Mouse (Mus musculus): ENCODE measurements around the gene Rbbp8nl. TPM values are rescaled to one million over a fixed set of nuclear protein-coding genes. Genes with fewer than 3 reads are reported as not detected.

Gene Rbbp8nl
- polyA plus RNA-seq, 1 experiment from 2014 or later: not detected

GRCm38 (mm10) chr2:180273394-180274244 lies 16.1 kb downstream of the Rbbp8nl start, which contains the start of gene Cables2:
Gene Cables2, minus strand, starts transcription at chr2:180273496.
- H3K4me3 ChIP-seq (replicated peaks; ENCODE audit: low read length): peak within 1 kb of the TSS; percentile 87
- H3K27ac ChIP-seq (ENCODE audit: low read length): peak within 1 kb of the TSS; percentile 52; the same call in 1 of the 2 replicates
- 7% methylated on average over 66 of the region's 68 CpGs for WGBS
- peak within 1 kb of the TSS; percentile 87 for H3K9ac ChIP-seq (replicated peaks; ENCODE audit: low read depth, low read length)
- H3K9me3 ChIP-seq (ENCODE audit: control insufficient read depth, low read length): no peaks in the 10 kb centered on the region
- H3K4me2 ChIP-seq (ENCODE audit: low read length): peak within 1 kb of the TSS; percentile 84
- ATAC-seq: peak; percentile 97
- H3K27me3 ChIP-seq (replicated peaks; ENCODE audit: control insufficient read depth, insufficient read depth, low read length): peaks cover 3% of the 10 kb centered on the region; the same call in 1 of the 2 replicates
- H3K4me1 ChIP-seq (replicated peaks; ENCODE audit: control insufficient read depth, insufficient read depth, low read length): peaks cover 28% of the 10 kb centered on the region
- H3K36me3 ChIP-seq (ENCODE audit: control insufficient read depth, insufficient read depth): no peaks in the 10 kb centered on the region

GRCm38 (mm10) chr2:180272884-180273321 lies 16.8 kb downstream of the Rbbp8nl start:
- WGBS: under 1% methylated on average over 28 of the region's 37 CpGs
- H3K27me3 ChIP-seq (replicated peaks; ENCODE audit: control insufficient read depth, insufficient read depth, low read length): peaks cover 3% of the 10 kb centered on the region; the same call in 1 of the 2 replicates
- H3K9me3 ChIP-seq (ENCODE audit: control insufficient read depth, low read length): no peaks in the 10 kb centered on the region
- H3K4me3 ChIP-seq (replicated peaks; ENCODE audit: low read length): peak overlapping the region; percentile 87
- H3K4me2 ChIP-seq (ENCODE audit: low read length): peak overlapping the region; percentile 84
- no peaks in the 10 kb centered on the region for H3K36me3 ChIP-seq (ENCODE audit: control insufficient read depth, insufficient read depth)
- H3K27ac ChIP-seq (ENCODE audit: low read length): peak overlapping the region; percentile 52; the same call in 1 of the 2 replicates
- ATAC-seq: peak; percentile 30
- peaks cover 28% of the 10 kb centered on the region for H3K4me1 ChIP-seq (replicated peaks; ENCODE audit: control insufficient read depth, insufficient read depth, low read length)
- H3K9ac ChIP-seq (replicated peaks; ENCODE audit: low read depth, low read length): peak overlapping the region; percentile 87

GRCm38 (mm10) chr2:180271804-180272395 lies 17.8 kb downstream of the Rbbp8nl start:
- Histone ChIP-seq H3K9ac (replicated peaks; ENCODE audit: low read depth, low read length) (peak overlapping the region; percentile 87; the same call in 1 of the 2 replicates), H3K27ac (ENCODE audit: low read length) (no peak overlapping the region), H3K9me3 (ENCODE audit: control insufficient read depth, low read length) (no peaks in the 10 kb centered on the region), H3K4me2 (ENCODE audit: low read length) (peak overlapping the region; percentile 84), H3K36me3 (ENCODE audit: control insufficient read depth, insufficient read depth) (no peaks in the 10 kb centered on the region), H3K27me3 (replicated peaks; ENCODE audit: control insufficient read depth, insufficient read depth, low read length) (peaks cover 3% of the 10 kb centered on the region; the same call in 1 of the 2 replicates), H3K4me1 (replicated peaks; ENCODE audit: control insufficient read depth, insufficient read depth, low read length) (peaks cover 28% of the 10 kb centered on the region), H3K4me3 (replicated peaks; ENCODE audit: low read length) (peak overlapping the region; percentile 87)
- ATAC-seq: no peak
- WGBS: 57% methylated on average over 5 of the region's 5 CpGs

GRCm38 (mm10) chr2:180270537-180271255 lies 19.0 kb downstream of the Rbbp8nl start:
- WGBS: 89% methylated on average over 7 of the region's 7 CpGs
- Histone ChIP-seq H3K9ac (replicated peaks; ENCODE audit: low read depth, low read length) (no peak overlapping the region), H3K36me3 (ENCODE audit: control insufficient read depth, insufficient read depth) (no peaks in the 10 kb centered on the region), H3K9me3 (ENCODE audit: control insufficient read depth, low read length) (no peaks in the 10 kb centered on the region), H3K27me3 (replicated peaks; ENCODE audit: control insufficient read depth, insufficient read depth, low read length) (peaks cover 3% of the 10 kb centered on the region; the same call in 1 of the 2 replicates), H3K4me2 (ENCODE audit: low read length) (no peak overlapping the region), H3K4me3 (replicated peaks; ENCODE audit: low read length) (no peak overlapping the region), H3K27ac (ENCODE audit: low read length) (no peak overlapping the region), H3K4me1 (replicated peaks; ENCODE audit: control insufficient read depth, insufficient read depth, low read length) (peaks cover 28% of the 10 kb centered on the region)
- no peak for ATAC-seq

- no peaks in the 10 kb centered on the region for H3K36me3 ChIP-seq (ENCODE audit: control insufficient read depth, insufficient read depth)
- no peaks in the 10 kb centered on the region for H3K27me3 ChIP-seq (replicated peaks; ENCODE audit: control insufficient read depth, insufficient read depth, low read length)
- H3K4me2 ChIP-seq (ENCODE audit: low read length): no peak overlapping the region
- 95% methylated on average over 10 of the region's 10 CpGs for WGBS
- H3K9me3 ChIP-seq (ENCODE audit: control insufficient read depth, low read length): no peaks in the 10 kb centered on the region
- ATAC-seq: no peak
- H3K27ac ChIP-seq (ENCODE audit: low read length): no peak overlapping the region
- peaks cover 28% of the 10 kb centered on the region for H3K4me1 ChIP-seq (replicated peaks; ENCODE audit: control insufficient read depth, insufficient read depth, low read length)
- H3K4me3 ChIP-seq (replicated peaks; ENCODE audit: low read length): no peak overlapping the region
- no peak overlapping the region for H3K9ac ChIP-seq (replicated peaks; ENCODE audit: low read depth, low read length)
Measured at GRCm38 (mm10) chr2:180269329-180269728, 20.4 kb downstream of the Rbbp8nl start.

GRCm38 (mm10) chr2:180267955-180268354 lies 21.7 kb downstream of the Rbbp8nl start:
- Histone ChIP-seq H3K27me3 (replicated peaks; ENCODE audit: control insufficient read depth, insufficient read depth, low read length) (no peaks in the 10 kb centered on the region), H3K4me3 (replicated peaks; ENCODE audit: low read length) (no peak overlapping the region), H3K36me3 (ENCODE audit: control insufficient read depth, insufficient read depth) (peaks cover 3% of the 10 kb centered on the region; the same call in 1 of the 2 replicates), H3K4me1 (replicated peaks; ENCODE audit: control insufficient read depth, insufficient read depth, low read length) (peaks cover 23% of the 10 kb centered on the region), H3K9me3 (ENCODE audit: control insufficient read depth, low read length) (no peaks in the 10 kb centered on the region), H3K4me2 (ENCODE audit: low read length) (no peak overlapping the region), H3K27ac (ENCODE audit: low read length) (no peak overlapping the region), H3K9ac (replicated peaks; ENCODE audit: low read depth, low read length) (no peak overlapping the region)
- no peak for ATAC-seq
- 66% methylated on average over 2 of the region's 2 CpGs for WGBS

GRCm38 (mm10) chr2:180262891-180263290 lies 26.8 kb downstream of the Rbbp8nl start:
- H3K27ac ChIP-seq (ENCODE audit: low read length): no peak overlapping the region
- H3K9ac ChIP-seq (replicated peaks; ENCODE audit: low read depth, low read length): no peak overlapping the region
- H3K9me3 ChIP-seq (ENCODE audit: control insufficient read depth, low read length): no peaks in the 10 kb centered on the region
- no peak for ATAC-seq
- H3K36me3 ChIP-seq (ENCODE audit: control insufficient read depth, insufficient read depth): peaks cover 15% of the 10 kb centered on the region
- no peaks in the 10 kb centered on the region for H3K27me3 ChIP-seq (replicated peaks; ENCODE audit: control insufficient read depth, insufficient read depth, low read length)
- H3K4me3 ChIP-seq (replicated peaks; ENCODE audit: low read length): no peak overlapping the region
- no peak overlapping the region for H3K4me2 ChIP-seq (ENCODE audit: low read length)
- 90% methylated on average over 10 of the region's 10 CpGs for WGBS
- H3K4me1 ChIP-seq (replicated peaks; ENCODE audit: control insufficient read depth, insufficient read depth, low read length): peaks cover 7% of the 10 kb centered on the region

GRCm38 (mm10) chr2:180262441-180262840 lies 27.2 kb downstream of the Rbbp8nl start:
- H3K27me3 ChIP-seq (replicated peaks; ENCODE audit: control insufficient read depth, insufficient read depth, low read length): no peaks in the 10 kb centered on the region
- no peak for ATAC-seq
- WGBS: 85% methylated on average over 3 of the region's 3 CpGs
- no peak overlapping the region for H3K4me3 ChIP-seq (replicated peaks; ENCODE audit: low read length)
- no peak overlapping the region for H3K4me2 ChIP-seq (ENCODE audit: low read length)
- H3K4me1 ChIP-seq (replicated peaks; ENCODE audit: control insufficient read depth, insufficient read depth, low read length): peaks cover 8% of the 10 kb centered on the region
- H3K27ac ChIP-seq (ENCODE audit: low read length): 0 out of 2 replicates have a peak overlapping the region, but pooled peaks have one; percentile 6
- H3K36me3 ChIP-seq (ENCODE audit: control insufficient read depth, insufficient read depth): peaks cover 15% of the 10 kb centered on the region
- no peaks in the 10 kb centered on the region for H3K9me3 ChIP-seq (ENCODE audit: control insufficient read depth, low read length)
- H3K9ac ChIP-seq (replicated peaks; ENCODE audit: low read depth, low read length): no peak overlapping the region

- Histone ChIP-seq H3K36me3 (ENCODE audit: control insufficient read depth, insufficient read depth) (peaks cover 15% of the 10 kb centered on the region), H3K4me1 (replicated peaks; ENCODE audit: control insufficient read depth, insufficient read depth, low read length) (peaks cover 8% of the 10 kb centered on the region), H3K9ac (replicated peaks; ENCODE audit: low read depth, low read length) (no peak overlapping the region), H3K9me3 (ENCODE audit: control insufficient read depth, low read length) (no peaks in the 10 kb centered on the region), H3K27me3 (replicated peaks; ENCODE audit: control insufficient read depth, insufficient read depth, low read length) (no peaks in the 10 kb centered on the region), H3K27ac (ENCODE audit: low read length) (peak overlapping the region; percentile 6; the same call in 1 of the 2 replicates), H3K4me3 (replicated peaks; ENCODE audit: low read length) (no peak overlapping the region), H3K4me2 (ENCODE audit: low read length) (no peak overlapping the region)
- ATAC-seq: no peak
- 92% methylated on average over 7 of the region's 7 CpGs for WGBS
Measured at GRCm38 (mm10) chr2:180261901-180262300, 27.8 kb downstream of the Rbbp8nl start.

All from forebrain, embryonic 16.5 days (tissue).